Mouse (Mus musculus): Measurements from ENCODE around the gene Six3. TPM values are rescaled to one million over a fixed set of nuclear protein-coding genes. Genes with fewer than 3 reads are reported as not detected.
A peak's percentile ranks its signal among the peaks of the same experiment; 100 is the strongest.

The Six3 gene
- total and polyA plus RNA-seq, 2 experiments, result not detected

- 42% methylated on average over 2 of the region's 2 CpGs for WGBS
- H3K79me2 ChIP-seq (ENCODE audit: control insufficient read depth, insufficient read depth, low read length), result no peaks in the 10 kb centered on the region
- H3K9ac ChIP-seq (ENCODE audit: low read depth, low read length), result no peak overlapping the region
- H3K4me3 ChIP-seq (ENCODE audit: insufficient read depth, low read depth, low read length), result no peak overlapping the region
- H3K27me3 ChIP-seq (ENCODE audit: control insufficient read depth, insufficient read depth, low read length), result peaks cover 3% of the 10 kb centered on the region; the same call in 1 of the 2 replicates
- 0 out of 2 replicates have a peak, but pooled peaks cover 2% of the 10 kb centered on the region for H3K4me1 ChIP-seq (ENCODE audit: control insufficient read depth, insufficient read depth, low read length)
- H3K36me3 ChIP-seq (ENCODE audit: control insufficient read depth, insufficient read depth, low read length), result no peaks in the 10 kb centered on the region
- no peak overlapping the region for H3K27ac ChIP-seq (replicated peaks; ENCODE audit: insufficient read depth, low read depth, low read length)
- no peak for DNase-seq (ENCODE audit: extremely low read depth, low read depth, low spot score)
- TF ChIP-seq POLR2A (IDR thresholded peaks at IDR 0.05; ENCODE audit: extremely low read depth, insufficient read depth, low read length) (no peak), CTCF (IDR thresholded peaks at IDR 0.05; ENCODE audit: low read depth, low read length) (no peak)
Measured at GRCm38 (mm10) chr17:85664202-85664601, 50.8 kb downstream of the Six3 start.

DNA sequence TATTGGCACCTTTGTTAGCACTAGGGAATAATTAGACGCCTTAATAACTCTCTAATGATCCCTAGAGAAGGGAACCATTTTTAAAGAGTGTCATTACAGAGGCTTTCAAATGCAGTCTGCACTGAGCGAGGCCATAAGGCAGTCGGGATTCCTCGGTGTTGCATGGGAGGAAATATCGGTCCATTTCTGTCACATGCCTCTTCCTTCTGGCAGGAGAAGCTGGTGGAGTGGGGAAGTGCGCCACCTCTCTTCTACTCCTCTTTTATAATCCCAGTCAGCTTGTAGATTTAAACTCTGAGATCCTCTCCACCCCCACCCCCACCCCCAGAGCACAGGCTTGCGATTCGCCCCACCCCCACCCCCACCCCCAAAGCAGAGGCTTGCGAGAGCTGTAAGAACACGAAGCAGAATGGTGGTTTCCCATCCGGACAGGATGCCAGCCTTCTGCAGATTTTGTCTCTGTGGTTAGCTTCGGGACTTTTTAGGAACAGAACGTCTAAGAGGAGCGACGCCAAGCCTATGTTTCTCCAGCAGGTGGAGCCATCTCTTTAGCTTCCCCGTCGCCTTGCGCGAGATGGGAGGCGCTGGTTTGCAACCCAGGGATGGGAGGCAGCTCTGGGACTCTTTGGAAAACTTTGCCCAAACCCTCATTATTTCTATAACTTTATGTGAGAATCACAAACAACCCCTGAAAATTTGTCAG, 51.4 kb downstream of the Six3 start:
- Histone ChIP-seq H3K79me2 (ENCODE audit: control insufficient read depth, insufficient read depth, low read length) (no peaks in the 10 kb centered on the region), H3K27ac (replicated peaks; ENCODE audit: insufficient read depth, low read depth, low read length) (no peak overlapping the region), H3K27me3 (ENCODE audit: control insufficient read depth, insufficient read depth, low read length) (peaks cover 3% of the 10 kb centered on the region; the same call in 1 of the 2 replicates), H3K4me3 (ENCODE audit: insufficient read depth, low read depth, low read length) (no peak overlapping the region), H3K9ac (ENCODE audit: low read depth, low read length) (no peak overlapping the region), H3K4me1 (ENCODE audit: control insufficient read depth, insufficient read depth, low read length) (0 out of 2 replicates have a peak, but pooled peaks cover 2% of the 10 kb centered on the region), H3K36me3 (ENCODE audit: control insufficient read depth, insufficient read depth, low read length) (no peaks in the 10 kb centered on the region)
- TF ChIP-seq POLR2A (IDR thresholded peaks at IDR 0.05; ENCODE audit: extremely low read depth, insufficient read depth, low read length), result no peak
- peak; percentile 85 for TF ChIP-seq CTCF (IDR thresholded peaks at IDR 0.05; ENCODE audit: low read depth, low read length)
- 4% methylated on average over 20 of the region's 20 CpGs for WGBS
- peak; percentile 46 for DNase-seq (ENCODE audit: extremely low read depth, low read depth, low spot score)

Other genes starting within 250 kb of the Six3 start
- gene Six2, start 74.7 kb downstream of the Six3 start, total RNA-seq (2014; rRNA removed), result not detected in 2 replicates
- not detected in 2 replicates for gene Six2, start 74.7 kb downstream of the Six3 start, polyA plus RNA-seq (2012; rRNA removed)

Data from liver, adult 2 months (tissue).